Mouse (Mus musculus) liver, embryonic 11.5 days (tissue): Measurements from ENCODE around the gene Cyfip1. TPM values are rescaled to one million over a fixed set of nuclear protein-coding genes. Genes with fewer than 3 reads are reported as not detected.
"Not testable (repeated sequence)": the region's sequence is repeated elsewhere in the genome, so short reads cannot be mapped to it uniquely, and the experiment has no call there.

ENCODE experiments used
- ATAC-seq: fragments of 200-750 bp; cut with Nextera tagmentation; replicated peaks from 2 replicates; pipeline ENCODE4 v1.8.0; 2017; ENCODE audit warnings: moderate number of reproducible peaks, mild to moderate bottlenecking, moderate TSS enrichment, moderate library complexity; ENCODE audit not compliant: low FRiP score
- DNase-seq: peaks from one replicate; pipeline ENCODE4 v3.0.0-alpha.2; 2017; ENCODE audit warnings: low spot score
- H3K27ac ChIP-seq: fragments of 300-500 bp; sonication (generic); 2 replicates; pipeline ENCODE4 v1.5.1; 2014; ENCODE audit warnings: mild to moderate bottlenecking, low read depth, low read length, control low read depth
- H3K27me3 ChIP-seq: fragments of 300-500 bp; sonication (generic); replicated peaks from 2 replicates; pipeline ENCODE4 v1.6.1; 2014; ENCODE audit warnings: low read length, mixed read lengths; ENCODE audit not compliant: control insufficient read depth, insufficient read depth
- H3K36me3 ChIP-seq: fragments of 300-500 bp; sonication (generic); 2 replicates; pipeline ENCODE4 v1.6.1; 2014; ENCODE audit warnings: mild to moderate bottlenecking, low read length, moderate library complexity, mixed read lengths; ENCODE audit not compliant: control insufficient read depth, insufficient read depth
- H3K4me1 ChIP-seq: fragments of 300-500 bp; sonication (generic); replicated peaks from 2 replicates; pipeline ENCODE4 v1.6.1; 2014; ENCODE audit warnings: low read length, mixed read lengths; ENCODE audit not compliant: control insufficient read depth, insufficient read depth
- H3K4me2 ChIP-seq: fragments of 300-500 bp; sonication (generic); 2 replicates; pipeline ENCODE4 v1.6.1; 2014; ENCODE audit warnings: mild to moderate bottlenecking, control low read depth, moderate library complexity
- H3K4me3 ChIP-seq: fragments of 300-500 bp; sonication (generic); 2 replicates; pipeline ENCODE4 v1.5.1; 2014; ENCODE audit warnings: low read depth, low read length, control low read depth
- H3K9ac ChIP-seq: fragments of 300-500 bp; sonication (generic); 2 replicates; pipeline ENCODE4 v1.6.1; 2014; ENCODE audit warnings: low read depth, low read length, control low read depth
- H3K9me3 ChIP-seq: fragments of 300-500 bp; sonication (generic); 2 replicates; pipeline ENCODE4 v1.6.1; 2016; ENCODE audit warnings: low read length, inconsistent platforms, mixed read lengths; ENCODE audit not compliant: control insufficient read depth
- WGBS: fragments of 180-500 bp; shearing (Covaris S2); extraction: QIAGEN DNeasy Blood & Tissue Kit; methylation state at CpG from one replicate; pipeline ENCODE4 v1.1.7; 2014; 5-methylcytosine and 5-hydroxymethylcytosine counted together
- polyA plus RNA-seq: library from polyadenylated mRNA; unstranded; fragments of >200 nt; fragmentation: Nextera tagmentation; extraction: Ambion mirVana; gene quantifications from 2 replicates; pipeline ENCODE4 v1.2.1, GENCODE M21; 2014

Cyfip1 gene
- polyA plus RNA-seq, 1 experiment from 2014 or later = 47.8 TPM

DNA sequence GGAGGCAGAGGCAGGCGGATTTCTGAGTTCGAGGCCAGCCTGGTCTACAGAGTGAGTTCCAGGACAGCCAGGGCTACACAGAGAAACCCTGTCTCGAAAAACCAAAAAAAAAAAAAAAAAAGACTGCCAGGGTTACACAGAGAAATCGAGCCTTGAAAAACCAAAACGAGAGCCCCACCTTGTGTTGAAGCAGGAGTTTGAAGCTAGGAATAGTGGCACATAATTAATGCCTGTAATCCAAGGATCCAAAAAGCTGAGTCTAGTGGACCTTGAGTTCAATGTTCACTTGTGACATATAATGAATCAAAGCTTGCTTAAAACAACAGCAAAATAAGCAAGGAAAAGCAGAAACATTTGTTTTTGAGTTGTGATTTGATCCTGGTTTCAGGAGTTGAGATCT is 62.2 kb downstream of the Cyfip1 start:
- no peaks in the 10 kb centered on the region for H3K4me1 ChIP-seq
- H3K4me3 ChIP-seq = no peak overlapping the region
- WGBS = 74% methylated on average over 5 of the region's 5 CpGs
- no peak for ATAC-seq
- H3K9me3 ChIP-seq = no peaks in the 10 kb centered on the region
- DNase-seq = no peak
- no peak overlapping the region for H3K27ac ChIP-seq
- H3K4me2 ChIP-seq = no peak overlapping the region
- H3K36me3 ChIP-seq = peaks cover 25% of the 10 kb centered on the region
- no peak overlapping the region for H3K9ac ChIP-seq
- H3K27me3 ChIP-seq = no peaks in the 10 kb centered on the region

DNA sequence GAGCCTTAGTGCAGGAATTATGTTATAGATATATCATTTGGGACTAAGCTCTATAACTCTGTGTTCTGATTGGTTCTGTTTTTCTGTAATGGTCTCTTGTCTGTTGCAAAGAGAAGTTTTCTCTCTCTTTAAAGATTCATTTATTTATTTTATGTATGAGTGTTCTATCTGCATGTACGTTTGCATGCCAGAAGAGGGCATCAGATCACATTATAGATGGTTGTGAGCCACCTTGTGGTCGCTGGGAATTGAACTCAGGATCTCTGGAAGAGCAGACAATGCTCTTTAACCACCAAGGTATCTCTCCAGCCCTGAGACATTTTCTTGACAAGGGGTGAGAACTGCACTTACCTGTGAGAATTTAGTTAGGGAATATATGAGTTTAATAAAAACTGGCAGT is 63.9 kb downstream of the Cyfip1 start:
- Histone ChIP-seq H3K4me1 (no peaks in the 10 kb centered on the region), H3K27me3 (no peaks in the 10 kb centered on the region), H3K4me2 (no peak overlapping the region), H3K36me3 (peaks cover 19% of the 10 kb centered on the region), H3K9me3 (no peaks in the 10 kb centered on the region), H3K27ac (no peak overlapping the region), H3K9ac (no peak overlapping the region), H3K4me3 (no peak overlapping the region)
- DNase-seq = no peak
- WGBS = 82% methylated on average over 2 of the region's 2 CpGs
- ATAC-seq = no peak

DNA sequence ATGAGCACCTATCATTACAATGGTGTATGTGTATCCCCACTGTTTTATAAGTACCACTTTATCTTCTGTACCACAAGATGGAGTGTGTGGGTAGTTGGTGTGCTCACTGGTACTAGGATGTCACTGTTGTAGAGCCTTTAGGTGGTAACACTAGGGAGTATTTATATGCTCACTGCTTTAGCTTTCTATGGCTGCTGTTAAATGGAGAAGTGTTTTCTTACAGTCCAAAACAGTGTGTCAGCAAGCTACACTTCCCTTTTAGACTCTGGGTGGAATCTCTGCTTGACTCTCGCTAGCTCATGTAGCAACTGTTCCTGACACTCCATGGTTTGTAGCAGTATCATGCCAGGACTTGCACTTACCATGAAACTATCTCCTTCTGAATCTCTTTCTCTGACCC is 68.0 kb downstream of the Cyfip1 start:
- Histone ChIP-seq H3K36me3 (peaks cover 32% of the 10 kb centered on the region), H3K27ac (no peak overlapping the region), H3K9ac (no peak overlapping the region), H3K4me1 (no peaks in the 10 kb centered on the region), H3K4me2 (no peak overlapping the region), H3K27me3 (no peaks in the 10 kb centered on the region), H3K4me3 (no peak overlapping the region), H3K9me3 (no peaks in the 10 kb centered on the region)
- ATAC-seq = no peak
- WGBS = 91% methylated on average over 1 of the region's 1 CpGs
- no peak for DNase-seq

DNA sequence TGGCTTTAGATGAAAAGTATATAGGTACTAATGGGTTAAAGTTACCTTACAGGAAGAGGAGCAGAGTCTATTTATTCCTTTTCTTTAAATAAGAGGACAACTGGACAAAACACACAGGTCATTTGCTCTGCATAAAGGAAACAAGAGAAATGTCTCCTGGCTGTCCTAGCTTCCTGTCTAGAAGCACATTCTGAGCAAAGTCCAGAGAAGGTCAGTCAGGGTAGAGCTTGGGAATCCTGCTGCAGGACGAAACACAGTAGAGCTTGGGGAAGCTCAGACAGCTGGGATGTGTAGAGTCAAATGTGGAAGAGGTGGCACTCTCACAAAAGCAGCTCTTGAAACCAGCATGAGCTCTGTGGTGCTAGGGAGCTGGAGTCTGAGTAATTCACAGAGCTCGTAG is 68.8 kb downstream of the Cyfip1 start:
- no peak overlapping the region for H3K4me3 ChIP-seq
- H3K27ac ChIP-seq = no peak overlapping the region
- H3K9ac ChIP-seq = no peak overlapping the region
- H3K9me3 ChIP-seq = no peaks in the 10 kb centered on the region
- whole genome bisulfite sequencing = 76% methylated on average over 2 of the region's 2 CpGs
- DNase-seq = no peak
- ATAC-seq = no peak
- H3K27me3 ChIP-seq = no peaks in the 10 kb centered on the region
- H3K4me1 ChIP-seq = no peaks in the 10 kb centered on the region
- H3K4me2 ChIP-seq = no peak overlapping the region
- H3K36me3 ChIP-seq = peaks cover 27% of the 10 kb centered on the region

DNA sequence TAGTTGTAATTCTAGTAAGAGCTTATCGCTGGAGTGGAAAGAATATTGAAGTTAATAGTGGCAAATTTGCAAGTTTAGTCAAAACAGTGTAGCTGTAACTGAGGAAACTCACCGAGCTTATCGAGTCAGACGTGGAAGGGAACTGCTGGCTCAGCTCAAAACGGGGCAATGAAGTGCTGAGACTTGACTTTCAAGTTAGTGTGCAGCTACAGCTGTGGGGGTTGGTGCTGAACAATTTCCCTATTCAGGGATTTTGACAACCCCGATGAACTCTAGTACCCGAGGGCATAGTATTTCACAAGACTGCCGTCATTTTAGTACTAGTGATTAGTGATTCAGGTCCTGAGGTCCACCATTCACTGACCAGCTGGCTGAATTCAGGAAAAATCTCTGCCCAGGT is 69.8 kb downstream of the Cyfip1 start:
- Histone ChIP-seq H3K4me3 (no peak overlapping the region), H3K9me3 (no peaks in the 10 kb centered on the region), H3K36me3 (peaks cover 25% of the 10 kb centered on the region), H3K27ac (no peak overlapping the region), H3K9ac (no peak overlapping the region), H3K4me1 (no peaks in the 10 kb centered on the region), H3K27me3 (no peaks in the 10 kb centered on the region), H3K4me2 (no peak overlapping the region)
- no peak for ATAC-seq
- 86% methylated on average over 8 of the region's 8 CpGs for WGBS
- no peak for DNase-seq

DNA sequence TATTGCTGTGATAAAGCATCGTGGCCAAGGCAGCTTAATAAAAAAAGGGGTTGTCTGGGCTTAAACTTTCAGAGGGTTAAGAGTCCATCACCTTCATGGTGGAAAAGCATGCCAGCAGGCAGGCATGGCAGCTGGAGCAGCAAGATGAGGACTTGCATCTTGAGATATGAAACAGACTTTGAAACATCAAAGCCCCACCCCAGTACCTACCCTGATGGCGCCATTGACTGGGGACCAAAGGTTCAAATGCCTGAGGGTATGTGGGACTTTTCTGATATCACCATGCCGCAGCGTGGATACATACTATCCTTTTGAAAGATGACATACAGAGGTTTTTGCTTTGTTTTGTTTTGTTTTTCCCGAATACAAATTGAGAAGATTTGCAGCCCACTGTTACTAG is 70.6 kb downstream of the Cyfip1 start:
- no peak overlapping the region for H3K27ac ChIP-seq
- H3K4me1 ChIP-seq = no peaks in the 10 kb centered on the region
- no peak overlapping the region for H3K9ac ChIP-seq
- no peak for DNase-seq
- 89% methylated on average over 5 of the region's 5 CpGs for WGBS
- no peaks in the 10 kb centered on the region for H3K27me3 ChIP-seq
- no peak overlapping the region for H3K4me2 ChIP-seq
- peaks cover 25% of the 10 kb centered on the region for H3K36me3 ChIP-seq
- no peaks in the 10 kb centered on the region for H3K9me3 ChIP-seq
- no peak for ATAC-seq
- no peak overlapping the region for H3K4me3 ChIP-seq

DNA sequence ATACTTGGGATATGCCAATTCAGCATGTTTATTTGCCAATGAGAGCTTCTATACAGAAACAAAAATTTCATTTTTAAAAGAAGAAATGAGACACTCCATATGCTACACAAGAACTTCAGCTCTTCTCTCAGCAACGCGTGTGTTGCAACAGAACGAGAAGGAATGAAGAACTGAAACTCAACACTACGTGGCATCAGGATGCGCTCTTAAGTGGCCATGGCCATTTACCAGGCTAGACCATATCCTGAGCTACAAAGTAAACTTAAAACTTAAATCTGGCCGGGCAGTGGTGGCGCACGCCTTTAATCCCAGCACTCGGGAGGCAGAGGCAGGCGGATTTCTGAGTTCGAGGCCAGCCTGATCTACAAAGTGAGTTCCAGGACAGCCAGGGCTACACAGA is 76.8 kb downstream of the Cyfip1 start:
- peaks cover 20% of the 10 kb centered on the region for H3K36me3 ChIP-seq
- not testable (repeated sequence) for H3K9ac ChIP-seq, ATAC-seq, DNase-seq, H3K27ac ChIP-seq, H3K27me3 ChIP-seq, H3K4me1 ChIP-seq, H3K9me3 ChIP-seq, H3K4me3 ChIP-seq, H3K4me2 ChIP-seq
- 92% methylated on average over 11 of the region's 11 CpGs for WGBS

DNA sequence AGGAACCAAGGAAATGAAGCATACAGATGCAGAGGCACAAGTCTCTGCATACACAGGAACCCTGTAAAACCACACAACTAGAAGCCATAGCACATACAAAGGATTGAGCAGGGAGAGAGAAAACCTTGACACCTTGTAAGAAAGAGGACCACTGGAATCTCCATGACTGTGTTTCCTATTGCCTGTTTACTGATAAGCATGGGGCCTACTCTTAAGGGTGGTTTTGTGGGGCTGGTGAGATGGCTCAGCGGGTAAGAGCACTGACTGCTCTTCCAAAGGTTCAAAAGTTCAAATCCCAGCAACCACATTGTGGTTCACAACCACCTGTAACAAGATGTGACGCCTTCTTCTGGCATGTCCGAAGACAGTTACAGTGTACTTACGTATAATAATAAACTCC is 85.7 kb downstream of the Cyfip1 start:
- DNase-seq (no peak), ATAC-seq (0 out of 2 replicates have a peak, but pooled peaks have one; percentile 23)
- Histone ChIP-seq H3K4me3 (no peak overlapping the region), H3K27ac (no peak overlapping the region), H3K36me3 (peaks cover 21% of the 10 kb centered on the region), H3K4me2 (no peak overlapping the region), H3K4me1 (no peaks in the 10 kb centered on the region), H3K9ac (no peak overlapping the region), H3K9me3 (no peaks in the 10 kb centered on the region), H3K27me3 (no peaks in the 10 kb centered on the region)
- 79% methylated on average over 4 of the region's 4 CpGs for WGBS

DNA sequence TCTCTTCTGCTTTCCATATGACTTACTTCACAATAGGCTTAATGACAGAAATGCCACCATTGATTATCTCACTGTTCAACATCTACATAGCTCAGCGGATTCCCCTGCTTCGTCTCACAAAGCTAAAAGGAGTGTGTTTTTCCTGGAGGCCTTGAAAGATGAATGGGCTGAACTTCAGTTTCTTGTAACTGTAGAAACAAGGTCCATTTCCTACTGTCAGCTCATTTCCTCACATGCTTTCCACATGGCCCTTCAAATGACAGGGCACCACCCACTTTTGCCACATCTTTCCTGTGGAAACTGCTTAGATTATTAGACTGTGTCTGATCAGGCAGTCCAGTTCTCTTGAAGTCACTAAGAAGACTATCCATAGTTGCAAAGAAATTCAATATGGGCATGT is 87.1 kb downstream of the Cyfip1 start:
- Histone ChIP-seq H3K9me3 (no peaks in the 10 kb centered on the region), H3K4me1 (no peaks in the 10 kb centered on the region), H3K9ac (no peak overlapping the region), H3K4me3 (no peak overlapping the region), H3K36me3 (peaks cover 14% of the 10 kb centered on the region), H3K27ac (no peak overlapping the region), H3K4me2 (no peak overlapping the region), H3K27me3 (no peaks in the 10 kb centered on the region)
- DNase-seq = no peak
- ATAC-seq = no peak
- WGBS = 71% methylated on average over 2 of the region's 2 CpGs
